Mouse (Mus musculus): ENCODE measurements at regions not wholly inside any gene's neighbourhood (a gene's known extent, or its start where the extent isn't known, plus 50 kb on each side); places are given as distances from the start of the nearest gene placed in this dataset.

DNA sequence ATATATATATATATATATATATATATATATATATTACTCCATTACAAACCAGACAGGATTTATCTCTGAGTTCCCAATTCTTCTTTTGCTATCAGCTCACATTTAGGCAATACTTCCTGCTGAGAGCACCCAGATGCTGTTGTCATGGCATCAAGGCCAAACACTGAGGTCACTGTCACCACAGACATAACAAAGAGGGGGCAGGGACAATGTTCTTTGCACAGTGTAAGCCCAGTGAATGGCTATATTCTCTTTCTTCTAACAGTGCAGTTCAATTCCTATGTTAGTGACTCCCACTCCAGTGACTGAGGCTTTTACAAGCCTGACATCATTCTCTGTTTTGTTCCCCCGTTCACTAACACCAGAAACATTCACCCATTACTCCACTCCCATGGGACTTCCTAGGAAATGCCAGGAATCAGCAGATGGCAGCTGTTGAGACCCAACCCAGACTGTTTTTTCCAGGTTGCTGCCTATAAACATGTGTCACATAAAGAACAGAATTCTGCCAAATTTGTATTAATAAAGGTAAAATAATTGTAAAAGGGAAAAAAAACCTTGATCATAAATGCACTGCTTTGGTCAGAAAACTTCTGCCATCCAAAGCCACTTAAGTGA is 289.5 kb downstream of the Slc22a22 start:
- intact Hi-C loops (cut with DNase I) = no loop called here
- peak; percentile 4 to 12 for DNase-seq

GRCm38 (mm10) chr15:57179138-57179537 is 298.3 kb downstream of the Slc22a22 start:
- intact Hi-C loops (cut with DNase I) = no loop called here
- DNase-seq = no peak

GRCm38 (mm10) chr15:57172723-57173122 is 304.7 kb downstream of the Slc22a22 start:
- DNase-seq = peak; percentile 1 to 2
- intact Hi-C loops (cut with DNase I) = no loop called here

GRCm38 (mm10) chr15:57162401-57163343 is 314.8 kb downstream of the Slc22a22 start:
- intact Hi-C loops (cut with DNase I) = no loop called here
- DNase-seq = no peak

GRCm38 (mm10) chr15:57140130-57140750 is 337.2 kb downstream of the Slc22a22 start:
- intact Hi-C loops (cut with DNase I) = no loop called here
- peak; percentile 7 to 13 for DNase-seq

- no peak for DNase-seq
- intact Hi-C loops (cut with DNase I) = no loop called here
These were observed 372.7 kb downstream of the Slc22a22 start for GRCm38 (mm10) chr15:57104711-57105110.

GRCm38 (mm10) chr15:57097309-57097708 is 380.1 kb downstream of the Slc22a22 start:
- no peak for DNase-seq
- intact Hi-C loops (cut with DNase I) = no loop called here

GRCm38 (mm10) chr15:57079806-57080205 is 397.6 kb downstream of the Slc22a22 start:
- intact Hi-C loops (cut with DNase I) = no loop called here
- no peak for DNase-seq

- intact Hi-C loops (cut with DNase I) = no loop called here
- DNase-seq = no peak
These were observed 403.6 kb downstream of the Slc22a22 start for GRCm38 (mm10) chr15:57073776-57074175.

DNA sequence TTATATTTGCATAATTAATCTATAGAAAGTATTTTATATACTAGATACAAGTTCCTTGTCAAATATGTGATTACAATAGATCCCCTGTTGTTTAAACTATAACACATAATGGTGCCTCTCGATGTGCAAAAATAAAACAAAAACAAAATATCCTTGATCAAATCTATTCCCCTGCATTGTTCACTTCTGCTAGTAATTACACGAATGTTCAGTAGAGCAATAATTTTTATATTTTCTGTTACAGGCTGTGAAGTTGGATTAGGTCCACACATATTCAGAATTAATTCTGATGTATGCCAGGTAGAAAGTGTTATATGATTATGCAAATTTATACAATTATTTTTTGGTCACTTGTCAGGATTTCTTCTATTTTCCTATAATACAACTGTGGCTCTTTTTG is 415.9 kb downstream of the Slc22a22 start:
- DNase-seq = no peak
- intact Hi-C loops (cut with DNase I) = no loop called here

GRCm38 (mm10) chr15:57059550-57060195 is 417.8 kb downstream of the Slc22a22 start:
- intact Hi-C loops (cut with DNase I) = no loop called here
- DNase-seq = no peak

GRCm38 (mm10) chr15:57052287-57052686 is 425.1 kb downstream of the Slc22a22 start:
- intact Hi-C loops (cut with DNase I) = no loop called here
- no peak for DNase-seq

DNA sequence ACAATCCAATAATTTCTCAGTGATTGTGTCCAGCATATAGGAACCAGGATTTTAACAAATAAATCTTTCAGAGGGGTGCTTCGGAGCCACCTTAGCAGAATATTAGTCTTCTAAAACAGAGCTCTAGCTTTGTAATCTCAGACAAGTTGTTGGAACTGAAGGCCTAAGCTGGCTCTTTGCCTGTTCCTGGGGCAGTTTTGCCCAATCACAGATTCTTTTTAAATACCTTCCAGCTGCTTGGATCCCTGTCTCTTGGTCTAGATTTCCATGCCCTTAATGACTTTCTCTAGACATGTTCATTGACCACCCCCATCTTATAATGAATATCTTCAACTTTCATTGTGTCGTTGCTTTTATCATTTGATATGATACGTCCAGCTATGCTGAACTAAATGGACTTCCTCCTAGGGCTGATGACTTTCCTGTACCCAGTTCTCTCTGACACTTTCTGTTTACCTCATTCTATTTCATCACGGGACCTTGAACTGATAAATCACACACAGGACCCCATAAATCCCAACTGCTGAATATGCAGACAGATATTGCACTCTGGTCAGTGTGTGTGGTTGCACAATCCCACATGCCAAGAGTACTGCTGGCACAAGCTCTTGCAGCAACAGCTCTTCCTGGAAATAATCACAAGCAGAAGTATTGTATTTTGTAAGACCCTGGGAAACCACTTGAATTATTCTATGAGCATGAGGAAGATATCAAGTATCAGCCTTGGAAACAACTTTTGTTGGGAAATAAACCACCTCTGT is 440.4 kb downstream of the Slc22a22 start:
- no peak for DNase-seq

DNA sequence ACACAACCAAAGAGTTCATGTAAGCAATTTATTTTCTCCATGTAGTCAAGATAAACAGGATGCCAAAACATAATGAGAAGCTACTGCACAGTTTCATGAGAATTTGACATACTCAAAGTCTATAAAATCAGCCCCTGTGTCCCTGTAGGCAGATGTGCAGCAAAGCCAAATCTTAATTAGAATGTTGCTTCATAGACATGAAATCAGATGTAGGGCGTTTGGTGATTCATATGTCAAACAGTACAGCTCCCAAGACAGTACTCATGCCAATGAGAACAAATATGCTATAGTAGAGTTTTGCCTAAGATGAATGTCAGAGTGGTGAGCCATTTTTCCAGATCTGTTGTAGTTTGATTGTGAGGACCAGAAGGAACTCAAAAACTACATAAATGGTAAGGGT is 444.4 kb downstream of the Slc22a22 start:
- intact Hi-C loops (cut with DNase I) = no loop called here
- DNase-seq = no peak

More for the DNA sequence above, 440.4 kb downstream of the Slc22a22 start:
- intact Hi-C loops (cut with DNase I) = no loop called here
